Mouse (Mus musculus) mouse trophoblast stem cell (cell line): ENCODE results near the gene Gng8.

ENCODE experiments used
- in situ Hi-C, 2 experiments: fragments of 300-500 bp; cut with MseI, MboI; formaldehyde crosslinking; loops; 2 replicates in 1 of 2; 3 replicates in 1 of 2; pipeline ENCODE4 v1.15.1; 2025

The Gng8 gene

GRCm38 (mm10) chr7:16907842-16908241 lies 16.3 kb downstream of the Gng8 start:
- in situ Hi-C loops: no loop called here

- in situ Hi-C loops: no loop called here
These were observed 16.8 kb downstream of the Gng8 start for GRCm38 (mm10) chr7:16908367-16908766.

- in situ Hi-C loops: no loop called here
These were observed 17.3 kb downstream of the Gng8 start for GRCm38 (mm10) chr7:16908859-16909258.

- in situ Hi-C loops: no loop called here
These were observed 18.3 kb downstream of the Gng8 start for GRCm38 (mm10) chr7:16909909-16910308.

DNA sequence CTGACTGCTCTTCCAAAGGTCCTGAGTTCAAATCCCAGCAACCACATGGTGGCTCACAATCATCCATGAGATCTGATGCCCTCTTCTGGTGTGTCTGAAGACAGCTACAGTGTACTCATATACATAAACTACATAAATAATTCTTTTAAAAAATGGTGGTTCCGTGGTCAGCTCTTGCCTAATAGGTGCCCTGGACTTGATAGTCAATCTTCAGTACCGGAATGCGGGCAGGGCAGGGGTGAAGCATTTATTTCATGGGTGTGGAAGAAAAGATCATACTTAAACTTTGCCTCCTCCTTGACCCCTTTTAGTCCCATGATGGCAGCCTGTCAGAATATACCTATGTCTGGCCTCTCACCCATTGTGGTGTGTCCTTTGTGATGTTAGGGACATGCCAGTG lies 20.3 kb downstream of the Gng8 start:
- in situ Hi-C loops: no loop called here

DNA sequence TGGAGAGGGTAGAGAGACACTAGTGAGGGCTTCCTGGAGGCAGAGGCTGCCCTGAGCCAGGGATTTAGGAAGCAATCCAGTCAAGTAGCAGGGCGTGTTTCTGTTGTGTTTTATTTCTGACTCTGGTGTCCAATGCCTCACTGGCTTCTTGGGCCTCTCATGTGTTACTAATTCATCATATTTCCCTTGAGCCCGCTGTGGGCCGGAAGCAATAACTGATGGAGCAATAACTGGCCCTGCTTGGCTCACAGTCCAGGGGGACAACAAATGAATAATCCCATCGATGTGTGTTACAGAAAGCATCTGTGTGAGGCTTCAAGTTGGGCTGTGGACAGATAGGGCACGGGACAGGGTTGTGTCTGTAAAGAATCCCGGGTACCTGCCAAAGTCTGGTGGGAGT lies 20.8 kb downstream of the Gng8 start:
- in situ Hi-C loops: no loop called here

- in situ Hi-C loops: no loop called here
These were observed 22.3 kb downstream of the Gng8 start for GRCm38 (mm10) chr7:16913806-16914452.

DNA sequence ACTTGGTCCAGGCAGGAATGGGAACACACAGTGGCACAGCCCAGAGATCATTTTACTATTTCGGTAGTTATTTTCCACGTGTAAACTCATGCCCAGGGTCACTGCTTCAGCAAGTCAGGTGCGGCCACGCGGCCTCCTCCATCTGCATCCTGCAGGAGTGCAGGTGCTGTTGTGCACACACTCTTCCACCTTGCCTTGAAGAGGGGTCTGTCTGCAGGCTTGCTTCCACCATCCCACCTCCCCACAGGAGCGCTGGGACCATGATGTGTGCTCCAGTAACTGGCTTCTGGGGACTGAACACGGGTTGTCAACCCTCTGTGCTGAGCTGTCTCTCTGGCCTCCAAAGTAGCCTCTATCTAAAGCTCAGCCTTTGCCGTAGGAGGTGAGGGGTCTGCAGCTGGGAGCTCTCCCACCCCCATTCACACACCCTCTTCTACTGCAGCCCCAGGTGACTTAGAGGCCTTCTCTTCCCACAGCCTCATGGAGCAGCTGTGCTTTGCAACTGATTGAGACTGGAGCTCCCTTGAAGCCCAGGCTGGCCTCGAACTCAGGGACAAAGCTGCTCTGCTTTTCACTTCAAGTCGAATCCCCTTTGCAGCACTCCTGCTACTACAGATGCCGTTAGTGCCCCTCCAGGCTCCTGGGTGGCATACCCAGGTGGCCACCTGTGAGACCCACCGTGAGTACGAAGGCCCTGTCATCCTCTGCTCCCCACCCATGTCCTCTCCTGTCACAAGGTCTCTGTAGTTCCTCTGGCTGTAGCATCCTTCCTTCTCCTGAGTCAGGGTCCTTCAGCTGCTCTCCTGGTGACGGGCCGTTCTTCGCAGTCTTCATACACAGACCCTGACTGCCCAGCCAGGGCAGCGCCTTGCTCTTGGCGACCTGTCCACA lies 23.1 kb downstream of the Gng8 start:
- in situ Hi-C loops: no loop called here

DNA sequence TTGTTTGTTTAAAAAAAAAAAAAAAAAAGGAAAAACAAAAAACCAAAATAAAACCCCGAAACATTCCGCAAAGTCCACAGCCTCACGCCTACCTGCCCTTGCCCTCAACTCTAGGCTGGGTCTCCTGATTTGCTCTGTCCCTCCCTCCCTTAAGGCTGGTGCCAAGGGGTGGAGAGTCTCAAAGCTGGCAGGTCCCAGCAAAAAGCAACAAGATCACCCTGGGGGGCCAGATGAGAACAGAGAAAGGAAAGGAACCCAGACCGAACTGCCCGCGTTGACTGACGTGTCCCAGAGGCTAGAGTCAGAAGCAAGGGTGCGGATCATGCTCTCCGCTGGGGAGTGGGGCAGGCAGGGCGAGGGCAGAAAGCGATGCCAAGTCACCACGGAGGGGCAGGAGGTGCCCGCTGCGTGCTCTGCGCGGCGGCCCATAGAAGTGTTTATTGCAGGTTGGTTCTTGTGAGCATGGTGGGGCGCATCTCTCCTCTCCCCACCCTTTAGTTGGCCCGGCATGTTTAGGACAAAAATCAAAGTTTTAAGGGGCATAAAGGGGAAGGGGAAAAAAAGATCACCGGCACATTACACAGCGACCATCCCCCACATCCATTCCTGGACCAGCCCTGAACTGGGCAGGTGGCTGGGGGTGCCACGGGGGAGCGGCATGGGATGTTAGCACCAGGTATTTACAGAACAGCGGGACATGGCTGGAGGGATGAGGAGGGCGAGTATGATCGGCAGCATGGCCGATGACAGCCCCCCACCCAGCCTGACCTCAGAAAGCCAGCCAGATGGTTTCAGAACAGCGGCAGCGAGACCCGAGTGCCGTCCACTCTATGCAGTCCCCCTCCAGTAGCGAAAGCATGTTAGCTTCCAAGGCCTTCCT lies 24.1 kb downstream of the Gng8 start:
- in situ Hi-C loops: no loop called here

DNA sequence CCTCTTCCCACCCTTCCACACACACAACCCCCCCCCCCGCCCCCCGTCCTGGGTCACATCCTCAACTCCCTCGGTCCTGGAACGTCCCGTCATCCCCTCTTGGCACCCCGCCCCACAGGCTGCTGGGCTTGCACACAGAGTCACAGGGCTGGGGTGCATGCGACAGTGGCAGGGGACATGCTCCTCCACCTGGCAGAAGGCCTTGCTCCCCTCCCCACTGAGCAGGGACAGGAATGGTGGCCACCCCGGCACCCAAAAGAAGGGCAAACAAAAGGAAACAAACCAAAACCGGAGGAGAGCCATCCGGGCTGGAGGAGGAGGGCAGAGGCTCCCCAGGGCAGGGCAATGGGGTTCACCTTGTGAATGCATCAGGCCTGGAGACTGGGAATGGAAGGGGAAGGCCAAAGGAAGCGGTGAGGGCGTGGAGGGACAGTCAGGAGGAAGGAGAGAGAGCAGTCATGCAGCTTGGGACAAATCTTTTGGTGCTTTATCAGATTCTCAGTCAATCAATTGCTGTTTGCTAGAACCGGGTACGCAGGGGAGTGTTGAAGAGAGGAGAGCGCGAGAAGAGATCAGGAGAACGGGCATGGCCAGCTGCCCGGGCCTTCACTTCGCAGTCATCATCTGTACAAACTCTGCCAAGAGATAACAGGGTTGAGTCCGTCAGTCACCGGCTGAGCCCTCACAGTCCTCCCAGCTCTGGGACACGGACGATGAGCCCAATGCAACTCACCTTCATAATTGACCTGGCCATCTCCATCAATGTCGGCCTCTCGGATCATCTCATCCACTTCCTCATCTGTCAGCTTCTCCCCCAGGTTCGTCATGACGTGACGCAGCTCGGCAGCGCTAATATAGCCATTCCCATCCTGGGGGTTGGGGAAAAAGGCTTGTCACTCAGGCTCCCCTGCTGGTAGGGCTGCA lies 25.0 kb downstream of the Gng8 start:
- in situ Hi-C loops: no loop called here

- in situ Hi-C loops: no loop called here
These were observed 25.9 kb downstream of the Gng8 start for GRCm38 (mm10) chr7:16917447-16917846.

DNA sequence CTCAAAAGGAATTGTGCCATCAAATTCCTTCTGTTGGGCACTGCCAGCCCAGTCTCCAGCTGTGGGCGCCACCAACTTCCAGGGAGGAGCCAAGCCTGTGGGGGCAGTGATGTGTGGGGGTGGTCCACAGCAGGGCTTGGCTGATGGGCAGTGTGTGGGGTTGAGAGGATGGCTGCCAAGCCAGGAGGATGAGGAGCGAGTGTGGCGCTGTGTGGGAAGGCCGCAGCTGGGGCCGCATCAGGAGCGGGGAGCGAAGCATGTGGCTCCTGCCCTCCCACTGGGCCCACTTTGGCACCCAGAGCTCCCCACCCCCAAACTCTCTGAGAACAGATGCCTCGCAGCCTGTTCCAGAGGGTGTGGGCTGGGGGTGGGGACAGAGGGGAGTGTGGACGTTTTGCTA lies 26.4 kb downstream of the Gng8 start:
- in situ Hi-C loops: no loop called here

DNA sequence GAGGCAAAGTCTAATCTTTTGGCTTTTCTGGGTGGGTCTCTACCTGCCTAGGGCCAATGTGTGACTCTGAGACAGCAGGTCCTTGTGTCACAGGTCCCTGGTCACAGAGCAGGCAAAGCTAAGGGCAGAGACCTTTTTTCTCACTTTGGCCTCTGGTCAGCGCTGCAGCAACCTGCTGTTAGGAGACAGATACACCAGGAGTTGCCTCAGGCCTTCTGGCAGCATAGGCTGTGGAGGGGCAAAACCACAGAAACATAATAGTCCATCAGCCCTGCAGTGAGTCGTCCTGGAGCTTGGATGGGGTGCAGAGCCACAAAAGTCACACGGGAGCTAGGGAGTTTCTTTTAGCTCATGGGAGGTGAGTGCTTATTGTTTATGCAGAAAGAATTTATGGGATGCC lies 27.1 kb downstream of the Gng8 start:
- in situ Hi-C loops: no loop called here

DNA sequence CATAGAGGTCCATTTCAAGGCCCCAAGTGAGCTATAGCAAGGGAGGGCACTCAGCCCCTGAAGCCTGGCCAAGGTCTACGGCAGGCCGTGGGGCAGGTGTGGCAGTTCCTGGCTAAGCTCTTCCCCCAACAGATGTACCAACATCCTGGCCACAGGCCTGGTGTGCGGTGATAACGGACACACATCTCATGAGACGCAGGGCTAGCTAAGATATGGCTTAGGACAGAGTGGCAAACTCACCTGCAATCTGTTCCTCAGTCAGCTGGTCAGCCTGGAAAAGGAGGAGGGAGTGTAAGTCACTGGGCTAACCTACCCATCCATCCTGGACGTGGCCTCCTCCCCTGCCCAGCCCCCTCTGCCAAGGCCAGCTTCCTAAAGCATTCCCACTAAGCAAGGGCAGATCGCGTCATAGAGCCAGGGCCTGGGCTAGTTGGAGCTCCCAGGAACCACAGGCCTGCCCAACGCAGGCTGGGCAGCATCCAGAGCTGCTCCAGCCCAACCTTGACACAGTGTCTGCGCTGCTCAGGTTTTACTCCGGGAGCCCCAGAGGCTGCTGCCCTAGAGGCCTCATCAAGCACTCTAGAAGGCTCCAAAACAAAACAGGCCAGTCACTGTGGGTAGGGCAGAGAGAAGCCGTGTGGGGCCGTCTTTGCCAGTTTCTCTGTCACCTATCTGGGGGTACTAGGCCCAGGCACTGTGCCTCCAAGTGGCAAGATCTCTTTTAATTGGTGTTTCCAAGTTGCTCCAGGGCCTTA lies 28.0 kb downstream of the Gng8 start:
- in situ Hi-C loops: loop anchor here in 1 of 2 experiments (5.0 kb wide), 1 partner anchor 32 kb away; no protein-coding TSS in a partner anchor

DNA sequence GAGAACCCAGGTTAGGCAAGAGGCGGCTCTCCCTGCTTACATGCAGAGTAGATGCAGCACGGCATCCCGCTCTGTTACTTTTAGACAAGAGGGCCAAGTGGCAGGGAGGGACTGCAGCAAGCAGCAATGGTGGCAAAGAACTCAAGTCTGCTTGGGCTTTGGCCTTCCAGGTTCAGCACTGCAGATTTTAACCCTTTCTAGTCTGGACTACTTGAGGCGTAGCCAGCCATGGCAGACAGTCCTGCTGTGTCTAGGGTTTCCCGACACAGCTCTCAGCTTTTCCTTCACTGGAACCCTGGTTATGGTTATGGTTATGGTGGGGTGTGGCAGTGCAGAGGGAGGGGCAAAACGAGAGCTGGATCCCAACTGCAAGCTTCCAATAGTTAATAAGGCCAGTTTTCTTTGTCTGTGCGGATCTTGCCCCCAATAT lies 28.6 kb downstream of the Gng8 start:
- in situ Hi-C loops: loop anchor here in 1 of 2 experiments (5.0 kb wide), 1 partner anchor 33 kb away; no protein-coding TSS in a partner anchor

GRCm38 (mm10) chr7:16920818-16921791 lies 29.5 kb downstream of the Gng8 start:
- in situ Hi-C loops: loop anchor here in 1 of 2 experiments (5.0 kb wide), 1 partner anchor 34 kb away; no protein-coding TSS in a partner anchor

- in situ Hi-C loops: loop anchor here in 1 of 2 experiments (5.0 kb wide), 1 partner anchor 35 kb away; no protein-coding TSS in a partner anchor
These were observed 30.3 kb downstream of the Gng8 start for GRCm38 (mm10) chr7:16921881-16922335.

- in situ Hi-C loops: loop anchor here in 1 of 2 experiments (5.0 kb wide), 1 partner anchor 35 kb away; no protein-coding TSS in a partner anchor
These were observed 30.9 kb downstream of the Gng8 start for GRCm38 (mm10) chr7:16922360-16922973.
